Mouse (Mus musculus): ENCODE data around the gene Rptor. TPM values are rescaled to one million over a fixed set of nuclear protein-coding genes. Genes with fewer than 3 reads are reported as not detected.

Gene Rptor
- polyA plus RNA-seq, 1 experiment from 2014 or later: 5.2 TPM

DNA sequence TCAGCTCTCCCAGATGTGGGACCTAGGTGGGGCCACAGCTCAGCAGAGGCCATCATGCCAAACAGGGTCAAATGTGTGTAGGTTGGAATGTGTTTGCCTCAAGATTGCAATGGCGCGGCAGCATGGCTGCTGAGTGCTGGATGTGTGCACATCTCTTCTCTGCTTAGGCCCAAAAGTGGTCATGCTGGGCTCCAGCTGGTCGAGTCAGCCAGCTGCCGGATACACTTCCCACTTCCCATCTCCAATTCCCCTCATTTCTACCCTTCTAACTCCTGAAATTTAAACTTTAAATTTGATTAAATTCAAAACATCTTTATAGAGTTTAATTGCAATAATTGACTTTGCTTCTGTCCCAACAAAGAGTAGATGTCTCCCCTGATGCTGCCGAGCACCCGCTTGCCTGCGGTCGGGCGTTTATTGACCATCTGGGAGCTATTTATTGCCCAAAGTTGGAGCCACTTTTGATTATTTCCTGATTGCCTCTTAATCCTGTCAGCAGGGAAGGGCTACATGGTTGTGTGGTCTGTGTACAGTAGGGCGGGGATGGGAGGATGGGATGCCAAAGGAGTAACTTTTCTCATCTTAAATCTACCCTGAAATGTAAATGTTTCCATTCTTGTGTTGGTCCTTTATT is 206.1 kb downstream of the Rptor start:
- Histone ChIP-seq H3K27me3 (replicated peaks; ENCODE audit: control insufficient read depth, insufficient read depth, low read length) (no peaks in the 10 kb centered on the region), H3K27ac (ENCODE audit: low read length) (no peak overlapping the region), H3K9me3 (ENCODE audit: control insufficient read depth, low read length) (no peaks in the 10 kb centered on the region), H3K4me3 (ENCODE audit: low read length) (no peak overlapping the region), H3K36me3 (ENCODE audit: control insufficient read depth, insufficient read depth, low read length) (peaks cover 6% of the 10 kb centered on the region; the same call in 1 of the 2 replicates), H3K4me2 (ENCODE audit: low read depth, low read length) (no peak overlapping the region), H3K9ac (ENCODE audit: low read depth, low read length) (no peak overlapping the region), H3K4me1 (ENCODE audit: control insufficient read depth, insufficient read depth, low read length) (peaks cover 7% of the 10 kb centered on the region; the same call in 1 of the 2 replicates)
- 67% methylated on average over 10 of the region's 10 CpGs for WGBS
- no peak for ATAC-seq

- Histone ChIP-seq H3K4me3 (ENCODE audit: low read length) (no peak overlapping the region), H3K9me3 (ENCODE audit: control insufficient read depth, low read length) (no peaks in the 10 kb centered on the region), H3K4me1 (ENCODE audit: control insufficient read depth, insufficient read depth, low read length) (peaks cover 7% of the 10 kb centered on the region; the same call in 1 of the 2 replicates), H3K9ac (ENCODE audit: low read depth, low read length) (no peak overlapping the region), H3K4me2 (ENCODE audit: low read depth, low read length) (no peak overlapping the region), H3K36me3 (ENCODE audit: control insufficient read depth, insufficient read depth, low read length) (peaks cover 6% of the 10 kb centered on the region; the same call in 1 of the 2 replicates), H3K27ac (ENCODE audit: low read length) (no peak overlapping the region), H3K27me3 (replicated peaks; ENCODE audit: control insufficient read depth, insufficient read depth, low read length) (no peaks in the 10 kb centered on the region)
- 63% methylated on average over 5 of the region's 5 CpGs for WGBS
- no peak for ATAC-seq
These were observed 206.6 kb downstream of the Rptor start for GRCm38 (mm10) chr11:119809309-119809708.

GRCm38 (mm10) chr11:119811022-119811421 is 208.3 kb downstream of the Rptor start:
- Histone ChIP-seq H3K27ac (ENCODE audit: low read length) (no peak overlapping the region), H3K9me3 (ENCODE audit: control insufficient read depth, low read length) (no peaks in the 10 kb centered on the region), H3K4me2 (ENCODE audit: low read depth, low read length) (no peak overlapping the region), H3K4me3 (ENCODE audit: low read length) (no peak overlapping the region), H3K9ac (ENCODE audit: low read depth, low read length) (no peak overlapping the region), H3K4me1 (ENCODE audit: control insufficient read depth, insufficient read depth, low read length) (peaks cover 7% of the 10 kb centered on the region; the same call in 1 of the 2 replicates), H3K27me3 (replicated peaks; ENCODE audit: control insufficient read depth, insufficient read depth, low read length) (no peaks in the 10 kb centered on the region), H3K36me3 (ENCODE audit: control insufficient read depth, insufficient read depth, low read length) (peaks cover 6% of the 10 kb centered on the region; the same call in 1 of the 2 replicates)
- WGBS: 45% methylated on average over 8 of the region's 8 CpGs
- no peak; the same call in 1 of the 2 replicates for ATAC-seq

DNA sequence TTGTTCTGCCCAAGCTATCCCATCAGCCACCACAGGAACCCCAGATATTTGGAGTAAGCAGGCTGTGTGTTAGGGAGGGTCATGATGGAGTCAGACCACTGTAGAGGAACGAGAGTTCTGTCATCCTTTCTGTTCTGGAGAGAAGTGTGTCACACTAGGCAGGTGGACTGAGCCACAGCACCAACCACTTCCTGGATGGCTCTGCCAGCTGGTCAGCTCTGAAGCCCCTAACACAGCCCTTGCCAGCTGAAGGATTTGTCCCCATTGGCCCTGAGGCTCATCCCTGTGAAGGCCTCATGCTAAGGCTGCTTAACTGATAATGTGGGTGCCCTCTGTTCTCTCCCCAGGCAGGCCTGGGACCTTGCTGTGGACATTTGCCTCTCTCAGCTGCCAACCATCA is 208.9 kb downstream of the Rptor start:
- Histone ChIP-seq H3K4me2 (ENCODE audit: low read depth, low read length) (no peak overlapping the region), H3K9ac (ENCODE audit: low read depth, low read length) (no peak overlapping the region), H3K27me3 (replicated peaks; ENCODE audit: control insufficient read depth, insufficient read depth, low read length) (no peaks in the 10 kb centered on the region), H3K4me3 (ENCODE audit: low read length) (no peak overlapping the region), H3K36me3 (ENCODE audit: control insufficient read depth, insufficient read depth, low read length) (peaks cover 6% of the 10 kb centered on the region; the same call in 1 of the 2 replicates), H3K27ac (ENCODE audit: low read length) (no peak overlapping the region), H3K4me1 (ENCODE audit: control insufficient read depth, insufficient read depth, low read length) (peaks cover 7% of the 10 kb centered on the region; the same call in 1 of the 2 replicates), H3K9me3 (ENCODE audit: control insufficient read depth, low read length) (no peaks in the 10 kb centered on the region)
- ATAC-seq: no peak
- 77% methylated on average over 1 of the region's 1 CpGs for WGBS

DNA sequence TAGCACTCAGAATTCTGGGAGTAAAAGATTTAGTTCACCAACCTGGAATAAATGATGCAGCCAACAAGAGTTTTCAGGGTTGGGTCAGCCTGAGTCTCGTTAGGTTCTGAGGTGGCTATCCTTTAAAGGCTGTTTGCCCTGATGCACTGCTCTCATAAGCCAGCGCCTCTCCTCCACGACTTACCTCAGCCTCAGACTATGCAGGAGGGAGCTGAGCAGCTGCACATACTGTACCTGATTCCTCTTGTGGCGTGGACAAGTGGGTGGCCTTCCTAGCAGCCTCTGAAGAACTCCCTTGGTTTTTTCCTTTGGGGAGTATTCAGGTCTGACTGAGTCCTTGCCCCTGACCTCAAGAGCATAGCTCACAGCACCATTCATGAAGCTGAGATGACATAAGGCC is 209.4 kb downstream of the Rptor start:
- WGBS: 93% methylated on average over 4 of the region's 4 CpGs
- H3K36me3 ChIP-seq (ENCODE audit: control insufficient read depth, insufficient read depth, low read length): peaks cover 6% of the 10 kb centered on the region; the same call in 1 of the 2 replicates
- no peak overlapping the region for H3K9ac ChIP-seq (ENCODE audit: low read depth, low read length)
- H3K4me3 ChIP-seq (ENCODE audit: low read length): no peak overlapping the region
- no peaks in the 10 kb centered on the region for H3K27me3 ChIP-seq (replicated peaks; ENCODE audit: control insufficient read depth, insufficient read depth, low read length)
- no peaks in the 10 kb centered on the region for H3K9me3 ChIP-seq (ENCODE audit: control insufficient read depth, low read length)
- no peak overlapping the region for H3K4me2 ChIP-seq (ENCODE audit: low read depth, low read length)
- no peak overlapping the region for H3K27ac ChIP-seq (ENCODE audit: low read length)
- no peak for ATAC-seq
- H3K4me1 ChIP-seq (ENCODE audit: control insufficient read depth, insufficient read depth, low read length): peaks cover 7% of the 10 kb centered on the region; the same call in 1 of the 2 replicates

DNA sequence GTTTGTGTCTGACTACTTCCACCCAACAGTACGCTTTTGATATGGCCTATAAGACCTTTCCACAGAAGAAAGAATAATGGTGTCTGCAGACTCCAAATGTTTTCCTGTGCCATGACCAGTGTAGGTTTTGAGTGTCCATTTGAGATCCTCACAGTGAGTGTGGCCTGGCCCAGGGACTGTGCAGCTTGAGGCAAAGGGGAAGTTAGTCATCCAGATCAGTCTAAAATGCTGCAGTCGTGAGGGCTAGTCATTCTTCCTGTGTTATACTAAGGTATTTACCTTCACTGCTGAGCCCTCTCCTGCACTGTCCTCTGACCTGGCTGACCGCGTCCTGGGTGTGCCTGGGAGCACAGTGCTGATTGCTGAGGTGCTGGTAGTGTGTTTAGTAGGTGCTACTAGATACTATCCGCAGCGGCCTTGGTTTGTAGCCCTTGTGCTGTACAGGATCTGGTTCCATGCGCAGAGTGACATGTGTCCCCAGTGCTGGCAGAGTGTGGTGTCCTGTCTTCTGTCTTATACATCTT is 211.4 kb downstream of the Rptor start:
- ATAC-seq: no peak

GRCm38 (mm10) chr11:119816798-119817361 is 214.2 kb downstream of the Rptor start:
- no peak overlapping the region for H3K4me3 ChIP-seq (ENCODE audit: low read length)
- H3K27ac ChIP-seq (ENCODE audit: low read length): no peak overlapping the region
- H3K27me3 ChIP-seq (replicated peaks; ENCODE audit: control insufficient read depth, insufficient read depth, low read length): no peaks in the 10 kb centered on the region
- no peak overlapping the region for H3K4me2 ChIP-seq (ENCODE audit: low read depth, low read length)
- WGBS: 80% methylated on average over 14 of the region's 14 CpGs
- no peak overlapping the region for H3K9ac ChIP-seq (ENCODE audit: low read depth, low read length)
- no peaks in the 10 kb centered on the region for H3K4me1 ChIP-seq (ENCODE audit: control insufficient read depth, insufficient read depth, low read length)
- H3K9me3 ChIP-seq (ENCODE audit: control insufficient read depth, low read length): no peaks in the 10 kb centered on the region
- peaks cover 3% of the 10 kb centered on the region; the same call in 1 of the 2 replicates for H3K36me3 ChIP-seq (ENCODE audit: control insufficient read depth, insufficient read depth, low read length)
- no peak for ATAC-seq

More for the DNA sequence above, 211.4 kb downstream of the Rptor start:
- Histone ChIP-seq H3K4me2 (ENCODE audit: low read depth, low read length) (no peak overlapping the region), H3K27ac (ENCODE audit: low read length) (no peak overlapping the region), H3K27me3 (replicated peaks; ENCODE audit: control insufficient read depth, insufficient read depth, low read length) (no peaks in the 10 kb centered on the region), H3K9me3 (ENCODE audit: control insufficient read depth, low read length) (no peaks in the 10 kb centered on the region), H3K4me3 (ENCODE audit: low read length) (no peak overlapping the region), H3K4me1 (ENCODE audit: control insufficient read depth, insufficient read depth, low read length) (no peaks in the 10 kb centered on the region; the same call in 1 of the 2 replicates), H3K9ac (ENCODE audit: low read depth, low read length) (no peak overlapping the region), H3K36me3 (ENCODE audit: control insufficient read depth, insufficient read depth, low read length) (peaks cover 6% of the 10 kb centered on the region; the same call in 1 of the 2 replicates)
- 87% methylated on average over 7 of the region's 7 CpGs for WGBS

DNA sequence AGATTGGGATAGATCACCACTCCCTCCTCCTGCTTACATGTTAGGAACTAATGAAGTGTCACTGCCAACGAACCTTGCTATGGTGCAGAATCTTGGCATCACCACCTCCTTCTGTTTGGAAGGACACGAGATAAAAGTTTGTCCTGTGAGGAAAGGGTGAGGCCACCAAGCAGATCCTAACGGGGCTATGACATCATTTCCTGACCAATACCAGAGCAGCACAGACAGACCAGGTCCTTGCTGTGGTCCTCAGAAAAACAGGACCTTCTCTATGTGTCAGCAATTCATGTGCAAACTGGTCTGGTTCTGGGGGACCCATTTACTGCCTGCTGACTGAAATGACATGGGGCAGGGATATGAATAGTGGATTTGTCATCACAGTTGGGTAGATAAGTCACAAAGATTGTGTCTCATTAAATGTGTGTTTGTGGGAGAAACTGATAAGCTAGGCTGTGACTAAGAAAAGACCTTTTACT is 214.7 kb downstream of the Rptor start:
- Histone ChIP-seq H3K4me1 (ENCODE audit: control insufficient read depth, insufficient read depth, low read length) (no peaks in the 10 kb centered on the region), H3K27me3 (replicated peaks; ENCODE audit: control insufficient read depth, insufficient read depth, low read length) (no peaks in the 10 kb centered on the region), H3K4me2 (ENCODE audit: low read depth, low read length) (no peak overlapping the region), H3K36me3 (ENCODE audit: control insufficient read depth, insufficient read depth, low read length) (no peaks in the 10 kb centered on the region), H3K4me3 (ENCODE audit: low read length) (no peak overlapping the region), H3K9me3 (ENCODE audit: control insufficient read depth, low read length) (no peaks in the 10 kb centered on the region), H3K27ac (ENCODE audit: low read length) (no peak overlapping the region), H3K9ac (ENCODE audit: low read depth, low read length) (no peak overlapping the region)
- no peak for ATAC-seq
- WGBS: 65% methylated on average over 3 of the region's 3 CpGs

DNA sequence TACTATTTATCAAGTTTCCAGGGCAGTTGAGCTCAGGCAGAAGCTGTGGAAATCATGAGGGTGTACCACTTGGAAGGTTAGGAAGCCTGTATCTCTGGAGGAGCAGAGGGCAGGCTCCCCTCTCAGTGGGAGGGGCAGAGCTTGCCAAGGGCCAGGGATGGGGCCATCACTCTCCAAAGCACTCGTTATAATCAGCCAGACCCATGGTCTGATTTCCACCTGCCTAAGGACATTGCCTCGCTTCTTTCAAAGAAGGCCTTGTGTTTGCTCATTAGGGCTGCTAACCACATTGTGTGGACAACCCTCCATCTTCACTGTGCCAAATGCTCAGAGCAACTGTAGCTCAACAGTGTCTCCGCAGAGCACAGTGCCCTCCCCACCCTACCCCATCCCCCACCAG is 215.2 kb downstream of the Rptor start:
- no peaks in the 10 kb centered on the region for H3K36me3 ChIP-seq (ENCODE audit: control insufficient read depth, insufficient read depth, low read length)
- H3K9ac ChIP-seq (ENCODE audit: low read depth, low read length): no peak overlapping the region
- H3K4me1 ChIP-seq (ENCODE audit: control insufficient read depth, insufficient read depth, low read length): no peaks in the 10 kb centered on the region
- no peaks in the 10 kb centered on the region for H3K27me3 ChIP-seq (replicated peaks; ENCODE audit: control insufficient read depth, insufficient read depth, low read length)
- H3K4me3 ChIP-seq (ENCODE audit: low read length): no peak overlapping the region
- H3K27ac ChIP-seq (ENCODE audit: low read length): no peak overlapping the region
- WGBS: 61% methylated on average over 3 of the region's 3 CpGs
- no peak for ATAC-seq
- no peaks in the 10 kb centered on the region for H3K9me3 ChIP-seq (ENCODE audit: control insufficient read depth, low read length)
- no peak overlapping the region for H3K4me2 ChIP-seq (ENCODE audit: low read depth, low read length)

Measured in intestine, embryonic 16.5 days (tissue).